Mouse (Mus musculus) liver, embryonic 13.5 days (tissue): Measurements from ENCODE around the gene Tspan33. TPM values are rescaled to one million over a fixed set of nuclear protein-coding genes. Genes with fewer than 3 reads are reported as not detected.
"Not testable (repeated sequence)": the region's sequence is repeated elsewhere in the genome, so short reads cannot be mapped to it uniquely, and the experiment has no call there.

Experiments used
- ATAC-seq: fragments of 200-750 bp; cut with Nextera tagmentation; 2 replicates; pipeline ENCODE4 v1.8.0; 2017; ENCODE audit warnings: low read depth, mild to moderate bottlenecking, moderate number of reproducible peaks, moderate library complexity
- DNase-seq: peaks from one replicate; pipeline ENCODE4 v3.0.0; 2022
- H3K27ac ChIP-seq: fragments of 300-500 bp; sonication (generic); 2 replicates; pipeline ENCODE4 v1.5.1; 2015; ENCODE audit warnings: moderate library complexity, mild to moderate bottlenecking, inconsistent platforms
- H3K27me3 ChIP-seq: fragments of 300-500 bp; sonication (generic); 2 replicates; pipeline ENCODE4 v1.6.1; 2015; ENCODE audit warnings: mild to moderate bottlenecking, inconsistent platforms
- H3K36me3 ChIP-seq: fragments of 300-500 bp; sonication (generic); 2 replicates; pipeline ENCODE4 v1.6.1; 2015; ENCODE audit warnings: mild to moderate bottlenecking, inconsistent platforms
- H3K4me1 ChIP-seq: fragments of 300-500 bp; sonication (generic); replicated peaks from 2 replicates; pipeline ENCODE4 v1.6.1; 2015; ENCODE audit warnings: inconsistent platforms
- H3K4me2 ChIP-seq: fragments of 300-500 bp; sonication (generic); 2 replicates; pipeline ENCODE4 v1.6.1; 2015; ENCODE audit warnings: inconsistent platforms, mild to moderate bottlenecking, moderate library complexity
- H3K4me3 ChIP-seq: fragments of 300-500 bp; sonication (generic); replicated peaks from 2 replicates; pipeline ENCODE4 v1.5.1; 2015; ENCODE audit warnings: mild to moderate bottlenecking, inconsistent platforms
- H3K9ac ChIP-seq: fragments of 300-500 bp; sonication (generic); 2 replicates; pipeline ENCODE4 v1.6.1; 2015; ENCODE audit warnings: mild to moderate bottlenecking, inconsistent platforms
- H3K9me3 ChIP-seq: fragments of 300-500 bp; sonication (generic); replicated peaks from 2 replicates; pipeline ENCODE4 v1.6.1; 2016; ENCODE audit warnings: inconsistent platforms
- WGBS: fragments of 180-500 bp; shearing (Covaris S2); methylation state at CpG from one replicate; pipeline ENCODE4 v1.1.7; 2015; ENCODE audit not compliant: insufficient replicate concordance; 5-methylcytosine and 5-hydroxymethylcytosine counted together
- polyA plus RNA-seq: library from polyadenylated mRNA; unstranded; fragments of >200 nt; fragmentation: Nextera tagmentation; extraction: Ambion mirVana; gene quantifications from 2 replicates; pipeline ENCODE4 v1.2.1, GENCODE M21; 2015

The Tspan33 gene
- polyA plus RNA-seq, 1 experiment from 2014 or later, result 164 TPM

DNA sequence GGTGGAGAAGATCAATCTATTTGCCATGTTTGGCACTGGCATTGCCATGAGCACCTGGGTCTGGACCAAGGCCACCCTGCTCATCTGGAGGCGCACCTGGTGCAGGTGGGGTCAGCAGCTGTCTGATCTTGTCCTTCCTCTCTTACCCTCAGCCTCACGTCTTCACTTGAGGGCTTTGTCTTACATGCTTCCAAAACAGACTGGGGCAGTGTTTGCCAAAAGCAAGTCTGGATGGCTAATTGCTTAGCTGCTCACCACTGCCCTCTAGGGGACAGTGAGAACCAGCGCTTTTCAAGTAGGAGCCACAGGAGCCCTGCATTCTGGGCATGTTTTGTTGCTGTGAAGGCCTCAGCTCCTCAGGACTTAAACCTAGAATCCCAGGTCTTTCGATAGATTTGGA, 64.4 kb downstream of the Tspan33 start:
- no peaks in the 10 kb centered on the region for H3K9me3 ChIP-seq
- DNase-seq (peak; percentile 51), ATAC-seq (no peak)
- H3K27me3 ChIP-seq, result no peaks in the 10 kb centered on the region
- WGBS, result 32% methylated on average over 4 of the region's 4 CpGs
- no peak overlapping the region for H3K4me2 ChIP-seq
- no peak overlapping the region for H3K9ac ChIP-seq
- no peaks in the 10 kb centered on the region for H3K4me1 ChIP-seq
- peaks cover 14% of the 10 kb centered on the region for H3K36me3 ChIP-seq
- no peak overlapping the region for H3K27ac ChIP-seq
- H3K4me3 ChIP-seq, result no peak overlapping the region

DNA sequence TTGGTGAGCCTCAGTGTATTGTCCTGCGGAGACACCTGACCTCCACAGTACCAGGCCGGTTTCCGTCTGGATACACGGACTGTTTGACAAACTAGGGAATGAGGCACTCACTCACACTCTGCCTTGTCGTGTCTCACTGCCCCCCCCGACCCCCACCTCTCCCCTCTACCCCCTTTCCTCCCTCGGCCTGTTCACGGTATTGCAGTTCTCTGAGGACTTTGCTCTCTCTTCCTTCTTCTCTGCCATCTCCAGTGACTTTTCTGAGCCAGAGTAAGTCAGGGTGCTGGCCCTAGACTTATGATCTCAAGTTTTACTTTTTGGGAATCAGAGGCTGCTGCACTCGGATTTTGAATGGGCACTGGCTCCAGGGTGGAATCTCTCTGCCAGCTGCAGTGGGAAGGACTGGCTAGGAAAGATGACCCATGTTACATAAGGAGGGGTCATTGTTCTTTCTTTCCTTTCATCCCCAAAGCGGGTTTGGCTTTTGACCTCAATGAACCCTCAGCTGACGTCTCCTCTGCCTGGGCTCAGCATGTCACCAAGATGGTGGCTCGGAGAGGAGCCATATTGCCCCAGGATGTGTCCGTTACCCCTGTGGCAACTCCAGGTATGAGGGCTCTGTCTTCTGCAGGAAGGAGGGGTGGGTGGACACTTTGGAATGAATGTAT, 65.1 kb downstream of the Tspan33 start:
- DNase-seq (no peak), ATAC-seq (no peak)
- H3K4me2 ChIP-seq, result no peak overlapping the region
- H3K27ac ChIP-seq, result no peak overlapping the region
- no peaks in the 10 kb centered on the region for H3K4me1 ChIP-seq
- H3K27me3 ChIP-seq, result no peaks in the 10 kb centered on the region
- H3K9me3 ChIP-seq, result no peaks in the 10 kb centered on the region
- H3K9ac ChIP-seq, result no peak overlapping the region
- 74% methylated on average over 13 of the region's 13 CpGs for WGBS
- peaks cover 14% of the 10 kb centered on the region for H3K36me3 ChIP-seq
- no peak overlapping the region for H3K4me3 ChIP-seq

DNA sequence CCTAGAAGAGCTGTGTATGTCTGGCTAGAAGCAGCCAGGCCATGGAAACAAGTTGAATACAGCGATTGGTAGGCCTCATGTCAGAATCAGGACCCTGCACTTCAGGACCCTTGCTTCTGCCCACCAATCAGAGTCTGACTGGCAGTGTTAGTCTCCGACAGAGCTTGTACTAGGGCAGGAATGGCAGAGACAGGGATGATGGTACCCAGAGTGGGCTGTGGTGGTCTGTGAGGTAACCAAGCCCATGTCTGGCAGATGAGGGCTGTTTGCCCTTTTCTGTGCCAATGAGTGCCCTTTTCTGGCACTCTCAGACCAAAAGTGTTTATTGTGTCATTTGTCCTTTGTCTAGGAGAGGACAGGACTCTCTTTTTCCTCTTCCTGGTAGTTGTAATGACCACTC, 66.4 kb downstream of the Tspan33 start:
- not testable (repeated sequence) for H3K36me3 ChIP-seq, H3K27me3 ChIP-seq, H3K4me2 ChIP-seq, H3K4me1 ChIP-seq, DNase-seq, H3K27ac ChIP-seq, H3K9me3 ChIP-seq, H3K4me3 ChIP-seq, H3K9ac ChIP-seq, ATAC-seq
- WGBS, result 76% methylated on average over 2 of the region's 2 CpGs

DNA sequence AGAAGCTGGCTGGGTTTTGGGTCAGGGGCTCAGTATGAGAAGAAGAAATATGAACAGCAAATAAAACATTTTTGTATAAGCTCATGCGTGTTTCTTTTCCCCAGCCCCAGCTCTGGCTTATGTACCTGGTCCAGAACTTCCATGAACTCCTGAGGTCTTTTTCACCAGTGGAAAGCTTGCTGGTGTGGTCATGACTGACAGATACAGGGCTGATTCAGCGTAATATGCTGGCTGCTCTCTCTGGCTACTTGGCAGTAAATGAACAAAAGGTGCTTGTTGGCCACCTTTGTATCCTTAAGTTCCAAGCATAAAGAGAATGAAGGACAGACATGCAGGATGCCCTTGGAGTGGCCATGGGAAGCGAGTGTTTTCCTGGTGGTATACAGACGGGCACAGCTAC, 67.3 kb downstream of the Tspan33 start:
- Histone ChIP-seq H3K36me3 (peaks cover 8% of the 10 kb centered on the region; the same call in 1 of the 2 replicates), H3K4me1 (0 out of 2 replicates have a peak, but pooled peaks cover 4% of the 10 kb centered on the region), H3K4me2 (no peak overlapping the region), H3K9me3 (no peaks in the 10 kb centered on the region), H3K9ac (no peak overlapping the region), H3K27ac (no peak overlapping the region), H3K4me3 (no peak overlapping the region), H3K27me3 (no peaks in the 10 kb centered on the region)
- ATAC-seq (no peak), DNase-seq (no peak)
- 72% methylated on average over 4 of the region's 4 CpGs for WGBS

DNA sequence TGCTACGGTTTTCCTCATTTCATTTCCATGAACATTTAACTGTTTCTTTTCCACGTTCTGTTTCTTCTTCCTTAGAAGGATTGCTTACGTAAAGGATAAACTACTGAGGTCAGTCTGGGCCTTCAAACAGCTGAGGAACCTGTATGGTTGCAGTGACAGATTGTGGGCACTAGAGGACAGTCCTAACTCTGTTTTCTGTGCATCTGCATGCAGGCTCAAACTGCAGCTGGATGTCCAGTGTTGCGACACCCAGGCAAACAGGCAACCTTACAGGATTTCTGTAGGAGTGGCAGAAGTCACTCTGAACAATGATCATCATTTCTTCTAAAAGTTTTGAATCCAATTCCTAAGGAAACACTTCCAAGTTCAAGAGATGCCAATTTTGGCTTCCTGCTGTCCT, 68.5 kb downstream of the Tspan33 start:
- no peak overlapping the region for H3K4me2 ChIP-seq
- no peak overlapping the region for H3K4me3 ChIP-seq
- peak; percentile 43; the same call in 1 of the 2 replicates for ATAC-seq
- H3K27ac ChIP-seq, result no peak overlapping the region
- H3K27me3 ChIP-seq, result no peaks in the 10 kb centered on the region
- peak; percentile 28 for DNase-seq
- H3K36me3 ChIP-seq, result peaks cover 2% of the 10 kb centered on the region; the same call in 1 of the 2 replicates
- no peak overlapping the region for H3K9ac ChIP-seq
- WGBS, result 50% methylated on average over 4 of the region's 4 CpGs
- H3K4me1 ChIP-seq, result peaks cover 7% of the 10 kb centered on the region
- H3K9me3 ChIP-seq, result no peaks in the 10 kb centered on the region

DNA sequence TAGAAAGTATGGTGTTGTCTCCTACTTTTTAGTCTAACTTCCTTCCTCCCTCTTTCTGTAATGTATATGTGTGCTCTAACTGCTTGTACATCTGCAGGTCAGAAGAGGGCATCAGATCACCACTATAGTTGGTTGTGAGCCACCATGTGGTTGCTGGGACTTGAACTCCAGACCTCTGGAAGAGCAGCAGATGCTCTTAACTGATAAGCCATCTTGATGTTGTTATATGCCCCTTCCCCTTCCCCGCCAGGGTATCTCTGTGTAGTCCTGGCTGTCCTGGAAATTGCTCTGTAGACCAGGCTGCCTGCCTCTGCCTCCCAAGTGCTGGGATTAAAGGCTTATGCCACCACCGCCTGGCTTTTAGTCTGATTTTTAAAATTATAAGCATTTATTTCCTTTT, 72.9 kb downstream of the Tspan33 start:
- H3K27ac ChIP-seq, result no peak overlapping the region
- no peak for ATAC-seq
- no peak overlapping the region for H3K4me2 ChIP-seq
- no peak overlapping the region for H3K9ac ChIP-seq
- no peak for DNase-seq
- no peaks in the 10 kb centered on the region for H3K9me3 ChIP-seq
- no peak overlapping the region for H3K4me3 ChIP-seq
- no peaks in the 10 kb centered on the region for H3K27me3 ChIP-seq
- peaks cover 29% of the 10 kb centered on the region for H3K4me1 ChIP-seq
- 74% methylated on average over 2 of the region's 2 CpGs for WGBS
- no peaks in the 10 kb centered on the region for H3K36me3 ChIP-seq

Other genes with a start within 250 kb of the Tspan33 start
- 132 and 152 TPM in 2 replicates for gene Atp6v1f, start 226.5 kb upstream of the Tspan33 start, polyA plus RNA-seq
- not detected in 2 replicates for gene Atp6v1fnb, start 222.8 kb upstream of the Tspan33 start, polyA plus RNA-seq
- 1.5 and 1.6 TPM in 2 replicates for gene Kcp, start 186.3 kb upstream of the Tspan33 start, polyA plus RNA-seq
- 6.9 TPM in 2 replicates for gene Irf5, start 167.6 kb upstream of the Tspan33 start, polyA plus RNA-seq
- 38.2 and 43.1 TPM in 2 replicates for gene Tnpo3, start 84.3 kb upstream of the Tspan33 start, polyA plus RNA-seq
- 3.4 and 4.3 TPM in 2 replicates for gene Smo, start 41.3 kb downstream of the Tspan33 start, polyA plus RNA-seq
- gene Ahcyl2, start 73.8 kb downstream of the Tspan33 start, polyA plus RNA-seq, result 4.1 and 4.3 TPM in 2 replicates
- 0.44 and 0.60 TPM in 2 replicates for gene Strip2, start 222.8 kb downstream of the Tspan33 start, polyA plus RNA-seq